Mouse (Mus musculus): ENCODE measurements at regions not wholly inside any gene's neighbourhood (a gene's known extent, or its start where the extent isn't known, plus 50 kb on each side); places are given as distances from the start of the nearest gene placed in this dataset.

GRCm38 (mm10) chr16:31597965-31598364 is 65.3 kb upstream of the Dlg1 start:
- ATAC-seq (replicated peaks; ENCODE audit: poor library complexity): no peak

- peak; percentile 97 for ATAC-seq (replicated peaks; ENCODE audit: poor library complexity)
Observed at GRCm38 (mm10) chr16:31598409-31598988, 64.7 kb upstream of the Dlg1 start.

- ATAC-seq (replicated peaks; ENCODE audit: poor library complexity): no peak
Observed at GRCm38 (mm10) chr16:31598989-31599421, 64.2 kb upstream of the Dlg1 start.

- no peak for ATAC-seq (replicated peaks; ENCODE audit: poor library complexity)
Observed at GRCm38 (mm10) chr16:31601278-31601677, 62.0 kb upstream of the Dlg1 start.

- no peak for ATAC-seq (replicated peaks; ENCODE audit: poor library complexity)
Observed at GRCm38 (mm10) chr16:31603185-31603584, 60.1 kb upstream of the Dlg1 start.

GRCm38 (mm10) chr16:31606389-31607177 is 56.7 kb upstream of the Dlg1 start:
- ATAC-seq (replicated peaks; ENCODE audit: poor library complexity): no peak

GRCm38 (mm10) chr16:31608964-31609363 is 54.3 kb upstream of the Dlg1 start:
- ATAC-seq (replicated peaks; ENCODE audit: poor library complexity): no peak

GRCm38 (mm10) chr16:31609394-31610172 is 53.7 kb upstream of the Dlg1 start:
- 0 out of 2 replicates have a peak, but pooled peaks have one; percentile 20 for ATAC-seq (replicated peaks; ENCODE audit: poor library complexity)
